Mouse (Mus musculus) spleen, postnatal 36 days (tissue): ENCODE data around the gene Ibsp.

Experiments used
- DNase-seq, 2 experiments: peaks; one replicate each; pipeline ENCODE4 v3.0.0; 2022; ENCODE audit warnings: low spot score in 2 of 2, mixed read lengths in 1 of 2

Gene Ibsp

DNA sequence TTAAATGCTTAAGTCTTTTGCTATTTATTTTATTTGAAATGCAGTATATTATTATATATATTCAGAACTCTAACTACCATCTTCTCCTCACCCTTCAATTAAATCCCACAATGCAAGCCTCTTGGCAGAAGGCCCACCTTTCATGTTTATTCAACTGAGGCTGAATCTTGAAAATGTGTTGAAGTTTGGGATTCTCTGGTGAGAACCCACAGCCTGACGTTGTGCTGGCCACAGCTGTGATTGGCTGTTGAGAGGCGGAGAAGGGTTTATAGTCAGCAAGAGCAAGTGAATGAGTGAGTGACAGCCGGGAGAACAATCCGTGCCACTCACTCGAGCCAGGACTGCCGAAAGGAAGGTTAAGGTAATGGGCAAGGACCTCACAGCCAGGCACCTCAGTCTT lies at the start of gene Ibsp:
TSS of gene Ibsp (plus strand) at position 178 of the 400 bp plus-strand sequence.
- no peak for DNase-seq

DNA sequence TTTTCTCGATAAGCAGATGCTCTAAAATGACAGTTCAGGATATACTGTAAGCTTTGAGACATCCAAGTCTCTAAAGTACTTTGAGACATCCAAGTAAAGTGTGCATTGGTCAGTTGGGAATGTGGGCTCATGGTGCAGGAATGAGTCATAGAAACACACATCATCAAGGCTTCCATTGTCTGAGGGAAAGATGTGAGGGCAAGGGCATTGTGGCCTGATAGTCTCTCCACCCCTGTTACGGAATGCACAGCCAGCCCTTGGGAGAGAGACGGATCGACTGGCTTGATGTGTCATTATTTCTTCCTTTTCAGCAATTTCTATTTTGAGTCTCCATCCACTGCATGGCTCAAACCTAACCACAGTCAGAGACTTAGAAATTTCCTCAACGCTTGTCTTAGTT lies 47.2 kb upstream of the Ibsp start:
- DNase-seq, result no peak

DNA sequence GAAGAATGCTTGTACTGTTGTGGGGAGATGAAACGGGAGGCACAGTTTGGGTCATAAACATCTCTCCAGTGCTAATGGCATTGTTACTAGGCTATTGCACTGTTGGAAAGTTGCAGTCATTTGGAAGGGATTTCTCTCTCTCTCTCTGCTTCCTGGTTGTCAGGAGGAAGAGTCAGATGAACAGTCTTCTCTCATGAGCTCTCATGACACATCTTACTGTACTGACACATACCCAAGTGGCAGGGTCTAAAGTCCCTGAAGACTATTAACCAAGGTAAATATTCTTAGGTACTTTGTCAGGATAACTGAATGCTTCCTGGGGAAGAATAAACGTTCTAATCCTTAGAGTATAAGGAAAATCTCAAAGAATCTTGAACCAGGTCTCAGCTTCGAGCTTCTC lies 42.4 kb upstream of the Ibsp start:
- no peak for DNase-seq

DNA sequence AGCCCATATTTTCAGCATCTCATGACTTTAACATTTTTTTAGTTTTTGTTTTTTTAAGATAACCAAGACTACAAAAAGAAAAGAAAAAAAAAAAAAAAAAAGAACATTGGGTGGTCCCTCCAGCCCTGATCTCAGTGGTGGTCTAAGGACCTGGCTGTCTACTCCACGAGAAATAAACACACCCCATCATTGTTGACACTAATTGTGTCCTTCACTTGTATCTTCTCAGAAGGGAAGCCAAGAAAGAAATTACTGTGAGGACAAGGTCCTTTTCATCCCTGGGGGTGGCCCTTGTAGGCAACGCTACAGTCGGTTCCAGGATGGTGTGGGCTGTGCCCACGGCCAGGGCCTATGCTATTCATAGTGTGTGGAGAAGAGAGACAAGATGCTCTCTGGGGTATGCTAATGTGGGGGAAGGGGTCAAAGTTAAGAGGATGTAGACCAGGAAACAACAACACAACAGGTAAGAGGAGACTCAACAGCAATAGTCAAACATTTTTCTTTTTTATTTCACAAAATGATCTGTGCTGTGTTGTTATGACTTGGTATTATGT lies 37.0 kb upstream of the Ibsp start:
- DNase-seq, result no peak

DNA sequence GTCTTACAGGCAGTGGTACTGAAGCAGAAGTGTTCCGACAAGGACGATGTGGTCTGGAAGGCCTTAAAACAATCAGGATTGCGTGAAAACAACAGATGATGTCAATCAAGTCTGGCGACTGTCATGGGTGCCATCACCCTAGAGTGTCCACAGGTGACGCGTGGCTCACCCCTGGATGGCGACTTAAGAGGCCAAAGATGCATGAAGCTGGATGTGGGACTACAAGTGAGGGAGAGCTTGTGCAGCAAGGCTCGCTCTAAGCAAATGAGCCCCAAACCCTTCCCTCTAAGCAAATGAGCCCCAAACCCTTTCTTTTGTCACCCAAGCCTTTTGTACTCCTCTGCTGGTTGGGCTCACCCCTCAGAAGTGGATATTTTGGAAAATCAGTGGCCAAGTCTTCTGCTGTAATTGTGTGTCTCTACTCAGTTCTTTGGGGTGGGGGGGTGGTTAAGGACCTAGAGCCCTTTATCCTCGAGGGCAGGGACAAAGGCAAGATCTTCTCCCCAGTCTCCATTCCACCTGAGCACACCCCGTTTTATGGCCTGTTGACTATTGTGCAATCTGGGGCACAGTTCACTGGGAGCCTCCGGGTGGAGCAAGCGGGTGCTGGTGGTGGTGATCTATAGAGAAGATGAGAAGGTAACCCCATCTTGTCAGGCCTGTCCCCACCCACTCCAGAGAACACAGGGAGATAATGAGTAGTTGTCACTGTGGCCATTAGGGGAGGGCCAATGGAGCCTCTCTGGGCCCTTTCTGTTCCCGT lies 35.8 kb upstream of the Ibsp start:
- DNase-seq, result no peak

DNA sequence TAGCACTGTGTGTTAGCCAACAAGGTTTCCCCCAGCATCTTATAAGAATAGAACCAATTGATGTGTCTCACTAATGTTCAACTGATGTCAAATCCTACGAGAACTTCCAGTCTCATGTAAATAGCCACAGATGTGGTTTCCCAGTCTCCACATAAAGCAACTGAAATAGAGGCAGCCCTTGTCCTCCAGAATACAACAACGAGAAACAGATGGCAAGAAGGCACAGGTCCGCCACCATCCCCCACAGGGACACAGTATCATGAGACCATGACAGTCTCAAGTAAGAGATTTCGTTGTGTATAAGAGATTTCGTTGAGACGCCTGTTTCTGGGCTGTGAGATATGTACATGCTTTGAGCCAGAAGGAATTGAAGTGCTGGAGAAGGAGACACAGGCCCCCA lies 4.8 kb upstream of the Ibsp start:
- DNase-seq, result no peak

DNA sequence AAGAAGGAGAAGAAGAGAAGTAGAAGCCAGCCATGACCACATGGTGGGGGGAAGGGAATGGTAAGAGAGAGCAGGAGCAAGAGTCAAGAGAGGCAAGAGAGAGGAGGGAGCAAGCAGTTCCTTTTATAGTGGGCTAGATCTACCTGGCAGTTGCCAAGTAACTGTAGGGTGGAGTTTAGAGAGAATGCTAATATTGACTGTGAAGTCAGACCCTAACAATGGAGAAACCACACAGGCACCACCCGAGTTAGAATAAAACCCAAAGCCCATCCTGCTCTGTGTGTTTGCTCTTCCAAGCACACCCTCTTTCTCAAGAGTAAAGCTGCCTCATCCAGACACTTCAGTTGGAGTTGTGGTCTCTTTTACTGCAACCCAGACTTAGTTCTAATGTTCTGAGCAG lies 15.1 kb downstream of the Ibsp start:
- DNase-seq, result no peak

DNA sequence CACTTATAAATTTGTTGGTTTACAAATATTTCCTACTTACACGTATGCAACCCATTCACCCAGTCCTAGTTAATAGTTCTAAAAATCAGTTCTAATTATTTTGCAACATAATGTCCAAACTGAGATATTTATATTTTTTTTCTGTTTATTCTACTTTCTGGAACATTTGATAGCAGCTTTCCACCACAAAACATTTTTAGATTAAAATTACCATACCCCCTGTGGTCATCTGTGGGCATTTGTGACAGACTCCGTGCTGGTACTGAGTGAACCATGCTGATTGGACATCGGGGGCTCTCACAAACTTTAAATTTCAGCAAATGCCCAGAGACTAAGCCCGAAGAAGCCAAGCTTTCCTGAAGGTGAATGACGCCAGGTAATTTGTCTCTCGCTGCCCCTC lies 26.1 kb downstream of the Ibsp start, which contains the start of gene Mepe:
TSS of gene Mepe (plus strand) at position 301 of the 400 bp plus-strand sequence.
- no peak for DNase-seq

DNA sequence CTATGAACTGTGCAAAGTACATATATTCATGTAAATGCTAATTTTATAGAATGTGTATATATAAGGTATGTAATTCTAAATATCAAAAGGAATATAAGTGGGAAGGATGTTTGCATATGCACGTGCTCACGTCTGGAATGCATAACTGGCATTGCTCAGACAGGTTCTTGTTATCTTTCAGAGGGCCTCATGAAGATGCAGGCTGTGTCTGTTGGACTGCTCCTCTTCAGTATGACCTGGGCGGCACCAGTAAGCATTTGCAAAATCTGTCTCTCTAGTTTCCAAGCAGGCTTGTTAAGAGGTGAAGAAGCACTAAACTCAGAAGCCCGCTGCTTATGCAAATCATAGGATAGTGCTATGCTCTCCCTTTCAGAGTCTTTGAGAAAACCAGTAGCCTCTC lies 27.9 kb downstream of the Ibsp start:
- no peak for DNase-seq

DNA sequence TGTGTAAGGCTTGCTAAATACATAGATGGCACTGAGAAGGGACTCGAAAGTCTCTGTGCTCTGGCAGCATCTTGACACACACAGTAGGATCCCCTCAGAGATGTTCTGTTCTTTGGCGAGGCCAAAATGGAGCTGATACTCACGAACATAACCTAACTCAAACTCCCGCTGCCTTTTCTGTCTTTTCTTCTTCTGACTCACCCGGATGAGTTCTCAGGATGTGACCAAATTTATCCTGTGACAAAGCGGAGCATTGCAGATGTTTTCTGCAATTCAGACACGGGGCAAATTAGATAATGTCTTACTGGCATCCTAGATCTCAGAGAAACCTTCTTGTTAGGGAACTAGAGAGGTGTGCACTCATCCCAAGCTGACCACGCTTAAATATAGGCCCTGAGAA lies 28.4 kb downstream of the Ibsp start:
- DNase-seq, result no peak

DNA sequence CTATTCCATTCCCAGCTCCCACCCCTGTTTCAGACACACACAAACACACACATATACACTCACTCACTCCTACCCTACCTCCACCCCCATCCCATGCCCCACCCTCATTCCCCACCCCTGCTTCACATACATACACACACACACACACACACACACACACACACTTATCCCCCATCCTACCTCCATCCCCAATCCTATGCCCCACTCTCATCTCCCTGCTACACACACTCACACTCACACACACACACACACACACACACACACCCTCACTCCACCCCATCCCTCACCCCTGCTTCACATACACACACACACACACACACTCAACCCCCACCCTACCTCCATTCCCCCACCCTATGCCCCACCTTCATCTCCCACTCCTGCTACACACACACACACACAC lies 28.9 kb downstream of the Ibsp start:
- no peak for DNase-seq

DNA sequence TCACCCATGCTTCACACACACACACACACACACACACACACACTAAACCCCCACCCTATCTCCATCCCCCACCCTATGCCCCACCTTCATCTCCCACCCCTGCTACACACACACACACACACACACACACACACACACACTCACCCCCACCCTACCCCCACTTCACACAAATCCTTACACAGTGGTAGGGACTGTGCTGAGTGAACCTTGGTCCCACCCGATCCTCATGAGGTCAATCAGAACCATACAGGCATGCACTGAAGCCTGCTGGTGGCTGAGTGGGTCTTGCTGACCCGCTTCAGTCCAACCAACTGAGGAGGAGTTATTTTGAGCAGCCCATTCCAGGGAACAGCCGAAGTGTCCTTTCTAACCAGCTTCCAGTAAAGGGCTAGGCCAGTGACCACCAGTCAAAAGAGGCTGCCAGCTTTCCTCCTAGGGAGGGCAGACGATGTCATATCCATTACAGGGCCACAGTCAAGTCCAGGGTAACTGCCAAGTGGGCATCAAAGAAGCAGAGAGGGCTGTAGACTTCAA lies 29.4 kb downstream of the Ibsp start:
- DNase-seq, result no peak

DNA sequence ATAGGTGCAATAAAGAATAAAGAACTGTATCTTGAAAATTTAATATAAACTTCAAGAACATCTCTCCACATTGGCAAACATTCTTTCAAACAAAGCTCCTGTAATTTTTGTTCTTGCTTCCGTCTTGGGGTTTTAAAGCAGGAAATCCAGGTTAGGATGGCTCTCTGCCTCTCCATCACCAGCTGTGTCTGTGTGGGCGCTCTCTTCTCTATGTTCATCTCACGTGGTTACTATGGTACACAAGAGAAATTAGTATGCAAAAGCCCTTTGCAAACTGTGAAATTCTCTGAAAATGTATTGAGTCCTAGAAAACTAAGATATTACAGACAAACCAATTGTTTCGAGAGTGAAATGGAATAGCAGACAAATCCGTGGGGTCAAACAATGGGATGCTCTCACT lies 30.4 kb downstream of the Ibsp start:
- no peak for DNase-seq

DNA sequence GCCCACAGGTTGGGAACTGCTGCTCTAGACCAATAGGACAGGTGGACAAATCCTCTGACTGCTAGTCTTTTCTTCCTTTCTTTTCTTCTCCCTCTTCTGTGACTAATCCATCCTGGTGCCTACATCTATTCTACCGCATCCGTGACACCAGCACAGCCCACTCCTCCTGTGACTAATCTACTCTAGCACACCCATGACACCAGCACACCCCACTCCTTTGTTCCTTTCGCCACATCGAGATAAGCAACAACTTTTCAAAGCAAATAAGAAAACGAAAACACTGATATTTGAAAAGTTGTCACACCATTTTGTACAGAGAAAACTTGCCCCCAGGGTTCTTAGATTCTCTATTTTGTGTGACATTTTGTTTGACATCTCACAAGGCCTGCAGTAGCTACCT lies 31.1 kb downstream of the Ibsp start:
- DNase-seq, result no peak

DNA sequence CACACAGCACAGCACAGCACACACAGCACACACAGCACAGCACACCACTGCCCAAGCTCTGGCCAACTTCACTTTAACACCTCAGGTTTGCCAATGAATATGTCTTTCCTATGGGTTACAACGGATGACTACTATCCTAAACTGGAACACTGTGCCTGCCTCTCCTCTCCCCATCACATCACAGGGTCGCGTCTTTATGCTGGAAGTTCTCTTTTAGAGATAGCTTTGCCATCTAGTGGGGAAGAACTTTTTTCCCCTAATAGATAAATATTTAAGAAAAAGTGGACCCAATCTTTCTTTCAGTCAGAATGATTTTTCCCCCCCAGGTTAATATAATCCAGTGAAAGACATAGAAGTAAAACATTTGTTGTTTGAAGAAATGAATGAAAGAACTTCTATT lies 33.3 kb downstream of the Ibsp start:
- no peak for DNase-seq

DNA sequence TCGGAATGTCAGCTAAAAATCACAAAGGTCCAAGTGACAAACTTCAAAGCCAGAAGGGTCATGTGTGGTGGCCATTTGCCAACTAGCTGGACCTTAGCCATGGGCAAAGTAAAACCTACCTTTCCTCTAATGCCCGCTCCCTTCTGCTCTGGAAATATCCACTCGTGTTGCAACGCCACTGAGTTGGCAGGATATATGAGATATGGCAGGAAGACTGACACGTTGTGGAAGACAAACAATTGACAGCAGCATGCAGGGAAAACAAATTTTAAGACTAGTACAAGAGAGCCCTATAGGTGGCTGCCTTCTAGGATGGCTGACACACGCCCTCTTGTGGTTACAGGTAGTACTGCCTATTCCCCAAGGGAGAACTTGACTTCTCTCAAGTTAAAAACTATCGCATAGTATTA lies 34.3 kb downstream of the Ibsp start:
- DNase-seq, result no peak

DNA sequence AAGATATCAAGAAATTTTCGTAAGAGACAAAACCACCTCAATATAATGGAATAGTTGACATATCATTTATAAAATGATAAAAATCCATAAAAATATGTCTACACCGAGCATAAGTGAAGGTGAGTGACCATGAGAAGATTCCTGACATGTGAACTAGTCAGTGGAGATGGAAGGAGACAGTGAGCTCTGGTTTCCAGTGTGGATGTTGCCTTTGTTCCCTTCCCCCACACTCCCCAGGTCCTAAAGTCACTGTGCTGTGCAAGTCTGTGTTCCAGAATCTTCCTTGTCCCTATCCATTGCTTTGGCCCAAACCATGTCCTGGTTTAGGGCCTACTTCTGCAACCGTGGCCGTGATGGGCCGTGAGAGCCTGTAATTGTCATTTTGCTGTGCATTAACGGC lies 34.7 kb downstream of the Ibsp start:
- DNase-seq, result no peak

DNA sequence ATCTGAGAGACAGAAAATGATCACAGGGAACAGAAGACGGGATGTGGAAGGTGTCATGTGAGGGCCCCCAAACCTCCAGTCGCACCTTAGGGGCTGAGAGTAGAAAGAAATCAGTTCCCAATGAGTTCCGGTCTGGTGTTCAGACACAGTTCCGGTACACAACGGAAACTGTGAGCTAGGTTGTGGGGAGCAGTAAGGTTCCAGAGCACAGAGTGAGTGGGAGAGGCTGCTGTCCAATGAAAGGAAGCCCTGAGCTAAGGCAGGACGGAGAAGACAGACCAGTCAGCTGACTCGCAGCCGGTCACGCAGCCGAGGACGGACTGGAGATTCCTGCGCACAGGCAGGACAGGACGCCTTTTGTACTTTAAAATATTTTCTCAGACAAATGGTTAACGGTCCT lies 35.5 kb downstream of the Ibsp start:
- DNase-seq, result no peak

DNA sequence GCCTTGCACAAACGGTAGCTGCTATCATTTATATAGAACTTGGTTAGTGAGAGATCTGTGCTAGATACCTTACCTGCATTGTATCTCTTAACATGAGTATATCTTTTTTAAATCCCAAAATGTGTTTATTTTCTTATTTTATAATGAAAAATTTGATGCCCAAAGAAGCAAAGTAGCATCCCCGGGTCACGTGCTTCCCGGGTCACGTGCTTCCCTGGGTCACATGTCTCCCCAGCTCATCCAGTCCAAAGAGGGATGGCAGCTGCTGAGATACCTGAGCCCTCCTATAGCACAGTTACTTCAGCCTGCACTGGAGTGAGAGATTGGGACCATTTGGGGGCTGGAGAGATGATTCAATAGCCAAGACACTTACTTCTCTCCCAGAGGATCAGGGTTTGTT lies 37.0 kb downstream of the Ibsp start:
- DNase-seq, result no peak

DNA sequence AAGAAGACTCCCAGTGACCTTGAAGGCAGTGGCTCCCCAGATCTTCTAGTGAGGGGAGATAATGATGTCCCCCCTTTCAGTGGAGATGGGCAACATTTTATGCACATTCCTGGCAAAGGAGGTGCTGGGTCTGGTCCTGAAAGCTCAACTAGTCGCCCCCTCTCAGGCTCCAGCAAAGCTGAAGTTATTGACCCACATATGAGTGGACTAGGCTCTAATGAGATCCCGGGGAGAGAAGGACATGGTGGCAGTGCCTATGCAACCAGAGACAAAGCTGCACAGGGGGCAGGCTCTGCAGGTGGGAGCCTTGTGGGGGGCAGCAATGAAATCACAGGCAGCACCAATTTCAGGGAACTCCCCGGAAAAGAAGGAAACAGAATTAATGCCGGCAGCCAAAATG lies 38.5 kb downstream of the Ibsp start:
- no peak for DNase-seq

DNA sequence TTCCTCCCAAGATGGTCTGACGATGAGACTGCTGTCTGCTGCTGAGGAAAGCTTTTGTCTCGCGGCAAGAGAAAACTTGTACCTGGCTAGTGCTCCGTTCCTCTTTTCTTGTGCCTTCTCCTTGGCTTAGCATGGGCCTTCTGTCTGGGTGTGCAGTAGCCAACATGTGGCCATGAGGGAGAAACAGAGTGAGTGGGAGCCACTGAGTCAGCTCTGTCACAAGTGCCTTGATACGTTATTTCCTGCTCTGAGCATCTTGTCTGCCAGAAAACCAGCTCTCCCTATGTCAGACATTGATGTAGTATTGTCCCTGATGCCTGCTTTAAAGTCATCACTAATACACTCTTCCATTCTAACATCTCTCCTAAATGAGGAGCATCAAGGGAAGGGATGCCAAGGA lies 40.0 kb downstream of the Ibsp start:
- DNase-seq, result no peak

DNA sequence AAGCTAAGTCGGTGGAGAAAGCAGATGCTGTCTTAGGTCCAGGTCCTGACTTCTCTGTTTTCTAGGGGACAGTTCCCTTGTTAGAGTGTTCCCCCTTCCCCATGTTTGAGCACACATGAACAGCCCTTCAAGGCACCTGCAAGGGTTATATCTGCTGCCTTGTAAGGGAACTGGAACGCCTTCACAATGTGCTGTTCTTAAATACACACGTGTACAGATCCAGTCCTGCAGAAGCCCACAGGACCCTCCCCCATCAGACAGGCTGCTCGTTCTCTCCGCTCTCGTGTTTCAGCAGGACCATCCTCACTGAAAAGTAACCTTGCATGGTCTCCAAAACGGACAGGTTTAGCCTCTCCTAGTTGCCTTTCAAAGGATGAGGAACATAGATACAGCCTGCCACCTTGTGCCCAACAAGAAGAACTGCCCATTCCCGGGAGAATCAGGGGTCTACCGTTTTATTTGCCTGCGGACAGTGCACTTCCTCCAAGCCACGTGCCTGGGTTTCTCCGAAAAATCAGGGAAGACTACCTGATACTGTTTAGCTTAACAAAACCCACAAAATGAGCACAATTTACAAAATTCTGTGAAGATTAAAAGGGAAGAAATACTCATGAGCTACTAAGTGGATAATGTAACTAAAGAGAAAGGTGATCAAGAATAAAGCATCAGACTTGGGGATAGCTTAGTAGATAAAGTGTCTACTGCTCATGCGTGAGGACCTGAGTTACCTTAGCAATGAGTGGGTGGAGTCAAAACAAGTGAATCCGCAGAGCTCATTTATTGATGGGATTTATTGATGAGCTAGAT lies 40.9 kb downstream of the Ibsp start:
- DNase-seq, result no peak

DNA sequence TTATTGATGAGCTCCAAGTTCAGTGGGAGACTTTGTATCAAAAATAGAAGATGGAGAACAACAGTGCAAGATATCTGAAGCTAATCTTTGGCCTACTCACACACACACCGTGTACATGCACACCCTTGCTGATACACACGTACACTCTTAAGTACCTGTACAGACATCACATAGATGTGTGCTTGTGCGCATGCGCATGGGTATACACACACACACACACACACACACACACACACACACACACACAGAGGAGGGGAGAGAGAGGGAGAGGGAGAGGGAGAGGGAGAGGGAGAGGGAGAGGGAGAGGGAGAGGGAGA lies 41.5 kb downstream of the Ibsp start:
- DNase-seq, result no peak
